8 mouse cellular contexts compared by ENCODE assay signal in the genomic region with DNA sequence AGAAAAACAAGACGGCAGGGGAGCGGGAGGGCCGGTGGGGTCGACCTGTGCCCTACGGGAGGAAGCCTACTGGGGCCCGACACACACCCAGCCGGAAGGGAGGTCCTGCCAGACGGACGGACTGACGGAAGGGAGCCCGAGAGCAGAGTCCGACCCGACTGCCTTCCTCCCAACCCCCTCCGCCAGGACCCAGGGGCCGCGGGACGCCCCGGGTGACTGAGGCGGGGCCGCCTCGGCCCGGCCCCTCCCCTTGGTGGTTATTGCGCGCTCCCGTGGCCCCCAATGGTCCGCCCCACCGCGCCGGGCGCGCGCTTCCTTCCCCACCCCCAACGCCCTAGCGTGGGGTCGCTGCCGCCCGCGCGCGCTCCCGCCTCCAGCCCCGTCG. TPM values are rescaled to one million over a fixed set of nuclear protein-coding genes. Genes with fewer than 3 reads are reported as not detected.
DNase-seq lines count a peak whose midpoint lies in the region; ATAC-seq and TF ChIP-seq lines count a peak whose summit lies in the region.

No protein-coding gene starts in this region.

- peak overlapping the region; percentile 96 for H3K27ac ChIP-seq in forebrain, embryonic 11.5 days (ENCODE audit: low read depth, low read length)
- peak overlapping the region; percentile 95 for H3K27ac ChIP-seq in heart, postnatal 0 days (ENCODE audit: low read depth)
- H3K27ac ChIP-seq in lung, embryonic 15.5 days, result peak overlapping the region; percentile 99

- H3K27me3 ChIP-seq in G1E (ENCODE audit: insufficient read depth, low read length), result no peaks in the 10 kb centered on the region; the same call in 1 of the 2 replicates
- no peaks in the 10 kb centered on the region for H3K27me3 ChIP-seq in forebrain, embryonic 11.5 days (ENCODE audit: control insufficient read depth, insufficient read depth, low read length)
- no peaks in the 10 kb centered on the region for H3K27me3 ChIP-seq in heart, postnatal 0 days (ENCODE audit: control insufficient read depth, insufficient read depth, low read length)
- no peaks in the 10 kb centered on the region for H3K27me3 ChIP-seq in lung, embryonic 15.5 days

- H3K9me3 ChIP-seq in G1E (replicated peaks), result no peaks in the 10 kb centered on the region
- H3K9me3 ChIP-seq in forebrain, embryonic 11.5 days (ENCODE audit: control insufficient read depth, low read length), result no peaks in the 10 kb centered on the region
- H3K9me3 ChIP-seq in heart, postnatal 0 days (replicated peaks; ENCODE audit: control insufficient read depth, low read length), result no peaks in the 10 kb centered on the region
- no peaks in the 10 kb centered on the region for H3K9me3 ChIP-seq in lung, embryonic 15.5 days

- peaks cover 65% of the 10 kb centered on the region for H3K4me1 ChIP-seq in G1E (ENCODE audit: insufficient read depth, low read depth, low read length)
- peaks cover 25% of the 10 kb centered on the region for H3K4me1 ChIP-seq in forebrain, embryonic 11.5 days (replicated peaks; ENCODE audit: control insufficient read depth, insufficient read depth, low read length)
- peaks cover 31% of the 10 kb centered on the region for H3K4me1 ChIP-seq in heart, postnatal 0 days (ENCODE audit: control insufficient read depth, insufficient read depth)
- peaks cover 49% of the 10 kb centered on the region for H3K4me1 ChIP-seq in lung, embryonic 15.5 days

- under 1% methylated on average over 29 of the region's 43 CpGs for whole genome bisulfite sequencing in forebrain, embryonic 11.5 days
- WGBS in heart, postnatal 0 days, result 0% methylated on average over 24 of the region's 43 CpGs
- 0% methylated on average over 37 of the region's 43 CpGs for WGBS in lung, embryonic 15.5 days

- peak; percentile 42; the same call in 1 of the 2 replicates for ATAC-seq in G1E (ENCODE audit: extremely low read depth, insufficient number of reproducible peaks, low FRiP score, poor library complexity, severe bottlenecking)
- peak; percentile 80 for ATAC-seq in forebrain, embryonic 11.5 days (replicated peaks; ENCODE audit: low FRiP score)
- peak; percentile 81 for ATAC-seq in heart, postnatal 0 days (ENCODE audit: insufficient read depth, low read depth)
- peak; percentile 82 for ATAC-seq in lung, embryonic 15.5 days (ENCODE audit: borderline replicate concordance, extremely low read depth, low FRiP score, low TSS enrichment)

- DNase-seq in G1E (ENCODE audit: low spot score), result peak; percentile 92
- peak; percentile 63 for DNase-seq in c-Kit-positive CD71-positive TER-119-negative erythroid progenitor cells, embryonic 14.5 days (ENCODE audit: low read depth)
- DNase-seq in forebrain, embryonic 11.5 days (ENCODE audit: low spot score), result peak; percentile 91
- DNase-seq in heart, postnatal 0 days (ENCODE audit: low spot score), result peak; percentile 81
- peak; percentile 94 to 95 for DNase-seq in kidney, postnatal 36 days
- DNase-seq in ovary, postnatal 36 days (ENCODE audit: low spot score), result peak; percentile 88
- peak; percentile 93 for DNase-seq in thymus, postnatal 4 days

- H3K4me2 ChIP-seq in forebrain, embryonic 11.5 days (ENCODE audit: low read depth, low read length, severe bottlenecking), result peak overlapping the region; percentile 70
- H3K4me2 ChIP-seq in heart, postnatal 0 days (ENCODE audit: low read depth, low read length), result peak overlapping the region; percentile 93
- H3K4me2 ChIP-seq in lung, embryonic 15.5 days, result peak overlapping the region; percentile 85

- peak overlapping the region; percentile 80 for H3K4me3 ChIP-seq in G1E (ENCODE audit: low read depth, low read length)
- H3K4me3 ChIP-seq in forebrain, embryonic 11.5 days (ENCODE audit: low read depth, low read length), result peak overlapping the region; percentile 77
- peak overlapping the region; percentile 64 for H3K4me3 ChIP-seq in heart, postnatal 0 days (ENCODE audit: low read depth, low read length)
- H3K4me3 ChIP-seq in lung, embryonic 15.5 days, result peak overlapping the region; percentile 60

- TF ChIP-seq CTCF in G1E (IDR thresholded peaks at IDR 0.05; ENCODE audit: low read depth, low read length), result no peak
- TF ChIP-seq CTCF in heart, postnatal 0 days (IDR thresholded peaks at IDR 0.05; ENCODE audit: low read depth), result no peak

- H3K9ac ChIP-seq in forebrain, embryonic 11.5 days (ENCODE audit: low read length), result peak overlapping the region; percentile 83
- H3K9ac ChIP-seq in heart, postnatal 0 days (replicated peaks; ENCODE audit: low read depth, low read length), result peak overlapping the region; percentile 74
- peak overlapping the region; percentile 82 for H3K9ac ChIP-seq in lung, embryonic 15.5 days

- TF ChIP-seq EP300 in heart, postnatal 0 days (IDR thresholded peaks at IDR 0.05; ENCODE audit: low read depth), result 0 out of 2 replicates have a peak, but pooled peaks have one; percentile 32

- H3K36me3 ChIP-seq in G1E (replicated peaks), result peaks cover 75% of the 10 kb centered on the region
- H3K36me3 ChIP-seq in forebrain, embryonic 11.5 days (ENCODE audit: control insufficient read depth, insufficient read depth, low read length), result no peaks in the 10 kb centered on the region; the same call in 1 of the 2 replicates
- peaks cover 15% of the 10 kb centered on the region for H3K36me3 ChIP-seq in heart, postnatal 0 days (replicated peaks; ENCODE audit: control insufficient read depth, insufficient read depth, low read length)
- peaks cover 23% of the 10 kb centered on the region; the same call in 1 of the 2 replicates for H3K36me3 ChIP-seq in lung, embryonic 15.5 days

RNA-seq across cellular contexts. Expression of a gene that starts 0.4 kb away (rescaled TPM):
- total RNA-seq in G1E (2014; fragmentation: Nextera tagmentation) (16.9 and 22.0 TPM in 2 replicates), G1E (2017) (42.6 and 46.4 TPM in 2 replicates)
- polyA plus RNA-seq in G1E (2012), result 74.6 and 101 TPM in 2 replicates
- 60.7 and 70.2 TPM in 2 replicates for polyA plus RNA-seq in forebrain, embryonic 11.5 days (2014; fragmentation: Nextera tagmentation; extraction: Ambion mirVana)
- 71.5 and 76.5 TPM in 2 replicates for total RNA-seq in heart, postnatal 0 days (2014; rRNA removed; ENCODE audit: low replicate concordance)
- 42.1 and 42.8 TPM in 2 replicates for polyA plus RNA-seq in heart, postnatal 0 days (2015; fragmentation: Nextera tagmentation; extraction: Ambion mirVana)
- polyA plus RNA-seq in lung, embryonic 15.5 days (2015; fragmentation: Nextera tagmentation; extraction: Ambion mirVana), result 82.3 and 83.5 TPM in 2 replicates

RNA-seq across cellular contexts. Expression of a gene that starts 12.5 kb away (rescaled TPM):
- total RNA-seq in G1E (2014; fragmentation: Nextera tagmentation) (36.5 and 37.4 TPM in 2 replicates), G1E (2017) (14.6 and 15.2 TPM in 2 replicates)
- polyA plus RNA-seq in G1E (2012), result 182 and 204 TPM in 2 replicates
- 52.3 and 52.5 TPM in 2 replicates for polyA plus RNA-seq in forebrain, embryonic 11.5 days (2014; fragmentation: Nextera tagmentation; extraction: Ambion mirVana)
- 42.5 and 74.2 TPM in 2 replicates for total RNA-seq in heart, postnatal 0 days (2014; rRNA removed; ENCODE audit: low replicate concordance)
- polyA plus RNA-seq in heart, postnatal 0 days (2015; fragmentation: Nextera tagmentation; extraction: Ambion mirVana), result 44.4 and 45.9 TPM in 2 replicates
- 71.4 and 71.6 TPM in 2 replicates for polyA plus RNA-seq in lung, embryonic 15.5 days (2015; fragmentation: Nextera tagmentation; extraction: Ambion mirVana)

RNA-seq across cellular contexts. Expression of a gene that starts 12.7 kb away (rescaled TPM):
- total RNA-seq in G1E (2014; fragmentation: Nextera tagmentation) (not detected in 2 replicates), G1E (2017) (0.06 TPM in 1 of 2 replicates, not detected in the other)
- not detected in 2 replicates for polyA plus RNA-seq in G1E (2012)
- polyA plus RNA-seq in forebrain, embryonic 11.5 days (2014; fragmentation: Nextera tagmentation; extraction: Ambion mirVana), result 0.27 TPM in 1 of 2 replicates, not detected in the other
- not detected in 2 replicates for total RNA-seq in heart, postnatal 0 days (2014; rRNA removed; ENCODE audit: low replicate concordance)
- not detected in 2 replicates for polyA plus RNA-seq in heart, postnatal 0 days (2015; fragmentation: Nextera tagmentation; extraction: Ambion mirVana)
- polyA plus RNA-seq in lung, embryonic 15.5 days (2015; fragmentation: Nextera tagmentation; extraction: Ambion mirVana), result 0.10 and 0.24 TPM in 2 replicates

RNA-seq across cellular contexts. Expression of a gene that starts 14.7 kb away (rescaled TPM):
- 0.83 TPM in 1 of 2 replicates, not detected in the other for total RNA-seq in G1E (2014; fragmentation: Nextera tagmentation)
- total RNA-seq in G1E (2017), result not detected in 2 replicates
- polyA plus RNA-seq in G1E (2012), result 0.04 TPM in 1 of 2 replicates, not detected in the other
- polyA plus RNA-seq in forebrain, embryonic 11.5 days (2014; fragmentation: Nextera tagmentation; extraction: Ambion mirVana), result 0.98 TPM in 1 of 2 replicates, not detected in the other
- total RNA-seq in heart, postnatal 0 days (2014; rRNA removed; ENCODE audit: low replicate concordance), result not detected in 2 replicates
- polyA plus RNA-seq in heart, postnatal 0 days (2015; fragmentation: Nextera tagmentation; extraction: Ambion mirVana), result 0.15 TPM in 1 of 2 replicates, not detected in the other
- 2.4 and 3.5 TPM in 2 replicates for polyA plus RNA-seq in lung, embryonic 15.5 days (2015; fragmentation: Nextera tagmentation; extraction: Ambion mirVana)

RNA-seq across cellular contexts. Expression of a gene that starts 14.7 kb away (rescaled TPM):
- total RNA-seq in G1E (2014; fragmentation: Nextera tagmentation), result 0.87 and 4.6 TPM in 2 replicates
- 0.82 and 1.4 TPM in 2 replicates for total RNA-seq in G1E (2017)
- polyA plus RNA-seq in G1E (2012), result 0.24 TPM in 1 of 2 replicates, not detected in the other
- polyA plus RNA-seq in forebrain, embryonic 11.5 days (2014; fragmentation: Nextera tagmentation; extraction: Ambion mirVana), result 1.6 and 2.4 TPM in 2 replicates
- total RNA-seq in heart, postnatal 0 days (2014; rRNA removed; ENCODE audit: low replicate concordance), result not detected in 2 replicates
- polyA plus RNA-seq in heart, postnatal 0 days (2015; fragmentation: Nextera tagmentation; extraction: Ambion mirVana), result 0.25 and 0.38 TPM in 2 replicates
- 150 and 170 TPM in 2 replicates for polyA plus RNA-seq in lung, embryonic 15.5 days (2015; fragmentation: Nextera tagmentation; extraction: Ambion mirVana)

Comparison
In these comparisons a context has a peak if more than half of its experiments do, and no peak if none do; other contexts are left out.
1. Peak in every context shown above with its lines: DNase-seq, ATAC-seq, H3K4me3 ChIP-seq and H3K27ac ChIP-seq.